Mouse (Mus musculus): ENCODE measurements at regions not wholly inside any gene's neighbourhood (a gene's known extent, or its start where the extent isn't known, plus 50 kb on each side); places are given as distances from the start of the nearest gene placed in this dataset.

DNA sequence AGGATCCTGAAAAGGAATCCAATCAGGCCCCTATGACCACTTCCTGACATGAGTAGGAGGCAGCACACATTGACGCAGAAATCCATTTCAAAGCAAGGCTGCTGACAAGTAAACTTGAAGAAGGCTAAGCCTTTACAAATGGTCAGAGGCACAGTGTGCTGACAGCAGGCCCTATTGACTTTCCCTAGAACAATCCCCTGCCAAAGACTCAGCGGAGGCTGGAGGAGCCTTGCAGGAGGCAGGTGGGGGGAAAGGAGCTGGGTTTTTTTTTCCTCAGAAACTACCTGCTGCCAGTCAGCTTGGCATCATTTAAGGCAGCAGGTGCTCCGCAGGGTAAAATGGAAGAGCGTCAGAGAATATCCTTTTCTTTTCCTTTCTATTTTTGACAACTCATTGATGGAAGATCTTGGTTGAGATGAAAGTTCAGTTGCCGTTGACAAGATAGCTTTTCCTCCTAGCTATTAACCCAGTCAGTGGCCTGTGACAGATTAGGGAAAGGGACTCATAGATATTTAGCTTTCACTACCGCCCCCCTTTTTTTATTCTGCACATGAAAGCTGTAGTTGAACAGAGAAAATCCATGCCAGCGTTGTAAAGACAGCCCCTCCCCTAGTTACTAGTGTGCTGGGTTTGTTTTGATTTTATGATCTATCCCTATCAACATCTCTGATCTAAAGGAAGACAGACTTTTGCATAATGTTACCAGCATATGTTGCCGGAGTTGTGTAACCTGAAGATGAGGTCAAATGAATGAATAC, 210.6 kb downstream of the Csnka2ip start:
- DNase-seq: no peak

DNA sequence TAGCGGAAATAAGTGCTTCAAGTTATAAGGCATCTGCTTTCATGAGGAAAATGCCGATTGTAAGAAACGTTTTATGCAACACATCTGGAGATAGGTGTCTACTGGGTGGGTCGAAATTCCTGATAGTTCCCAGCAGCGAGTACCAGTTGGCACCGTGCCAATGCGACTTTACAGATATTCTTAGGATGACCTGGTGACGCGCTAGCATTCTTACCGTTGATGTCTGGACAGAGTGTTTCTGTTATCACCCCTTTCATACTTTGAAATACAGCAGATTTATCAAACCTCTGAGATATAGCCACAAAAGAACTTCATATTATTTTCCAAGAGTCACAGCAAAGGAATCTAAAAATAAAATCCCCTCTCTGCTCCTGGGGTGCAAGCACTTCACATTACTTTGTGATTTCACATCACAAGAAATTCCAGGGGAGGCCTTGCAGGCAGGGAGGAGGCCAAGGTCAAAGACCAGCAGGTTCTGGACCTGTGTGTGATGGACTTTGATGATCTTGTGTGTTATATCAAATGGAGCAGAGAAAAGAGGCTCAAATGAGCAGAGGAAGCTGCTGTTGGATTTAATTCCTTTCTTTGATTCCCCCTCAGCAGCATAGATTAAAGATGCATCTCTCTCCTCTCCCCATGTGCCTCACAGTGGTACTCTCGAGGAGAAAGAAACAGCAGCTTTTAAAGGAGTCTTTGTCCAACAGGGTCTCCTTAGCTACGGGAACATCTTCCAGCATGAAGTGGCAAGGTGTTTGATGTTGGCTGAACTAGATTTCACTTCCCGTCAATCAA, 233.4 kb downstream of the Csnka2ip start:
- DNase-seq: no peak

DNA sequence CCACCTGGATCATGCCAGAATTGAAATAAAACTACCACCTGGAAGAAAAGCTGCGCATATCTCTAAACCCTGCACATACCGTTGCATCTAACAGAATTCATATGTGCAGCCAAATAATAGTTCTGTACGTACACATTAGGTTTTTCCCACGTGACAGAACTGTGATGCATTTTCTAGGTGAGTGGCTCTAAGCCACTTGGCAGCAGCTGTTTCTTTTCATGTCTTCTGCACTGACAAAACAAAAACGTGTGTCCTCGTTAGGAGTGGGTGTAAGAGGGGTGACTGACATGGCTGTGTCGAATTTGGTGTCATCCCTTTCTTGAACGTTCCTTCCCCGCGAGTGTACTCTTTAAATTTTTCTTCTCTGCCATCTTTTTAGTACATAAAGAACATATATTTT, 254.3 kb downstream of the Csnka2ip start:
- DNase-seq: no peak

DNA sequence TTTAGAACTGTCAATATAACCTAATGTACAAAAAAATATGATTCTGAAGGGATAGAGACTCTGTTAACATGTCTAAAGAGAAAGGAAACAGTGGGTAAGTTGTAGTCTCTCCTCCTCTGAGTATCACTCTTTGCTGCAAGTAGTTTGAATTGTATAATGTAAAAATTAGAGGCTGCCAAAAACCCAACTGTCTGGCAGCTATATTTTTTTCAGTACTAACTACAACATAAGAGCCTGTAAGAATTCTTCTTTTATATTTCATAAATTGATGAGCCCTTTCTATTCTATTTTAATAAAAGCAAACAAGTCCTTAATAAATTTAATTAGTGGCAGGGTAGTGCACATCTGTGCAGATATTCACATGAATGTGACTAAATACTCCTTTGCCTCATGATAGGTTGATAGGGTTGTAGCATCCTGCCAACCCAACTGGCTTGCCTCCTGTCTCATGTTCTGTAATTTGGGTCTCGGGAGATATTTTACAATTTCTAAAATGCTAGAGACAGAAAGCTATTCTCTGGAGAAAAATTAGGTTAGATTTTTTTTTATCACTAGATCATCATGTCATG, 269.2 kb downstream of the Csnka2ip start:
- DNase-seq: no peak

DNA sequence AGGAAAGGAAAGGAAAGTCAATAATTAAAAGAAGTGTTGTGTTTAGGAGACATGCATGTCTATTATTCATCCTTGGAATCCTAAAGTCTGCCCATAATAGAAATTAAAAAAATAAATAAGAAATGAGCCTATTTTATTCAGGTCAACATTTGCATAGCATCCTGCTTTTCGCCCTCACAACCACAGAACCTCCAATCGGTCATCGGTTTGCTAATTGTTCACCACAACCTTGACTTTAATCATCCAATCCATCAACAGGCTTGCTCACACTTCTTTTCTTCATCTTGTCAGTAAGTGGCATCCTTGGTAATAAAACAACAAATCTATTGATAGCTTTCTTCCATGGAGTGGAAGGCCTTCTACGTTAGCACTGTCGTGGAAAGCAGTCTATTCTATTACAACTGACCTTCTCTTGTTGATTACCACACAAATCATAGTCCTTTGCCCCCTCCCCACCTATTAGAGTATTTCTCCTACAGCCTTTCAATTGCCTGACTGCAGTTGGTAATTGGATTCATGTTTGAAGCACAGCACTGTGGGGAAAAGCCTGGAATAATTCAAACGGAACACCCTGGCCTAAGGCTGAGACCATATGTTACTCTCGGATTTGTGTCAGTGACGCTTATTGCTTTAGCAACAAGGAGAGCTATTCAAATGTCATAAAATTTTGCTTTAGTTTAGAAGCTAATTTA, 269.9 kb downstream of the Csnka2ip start:
- DNase-seq: no peak

DNA sequence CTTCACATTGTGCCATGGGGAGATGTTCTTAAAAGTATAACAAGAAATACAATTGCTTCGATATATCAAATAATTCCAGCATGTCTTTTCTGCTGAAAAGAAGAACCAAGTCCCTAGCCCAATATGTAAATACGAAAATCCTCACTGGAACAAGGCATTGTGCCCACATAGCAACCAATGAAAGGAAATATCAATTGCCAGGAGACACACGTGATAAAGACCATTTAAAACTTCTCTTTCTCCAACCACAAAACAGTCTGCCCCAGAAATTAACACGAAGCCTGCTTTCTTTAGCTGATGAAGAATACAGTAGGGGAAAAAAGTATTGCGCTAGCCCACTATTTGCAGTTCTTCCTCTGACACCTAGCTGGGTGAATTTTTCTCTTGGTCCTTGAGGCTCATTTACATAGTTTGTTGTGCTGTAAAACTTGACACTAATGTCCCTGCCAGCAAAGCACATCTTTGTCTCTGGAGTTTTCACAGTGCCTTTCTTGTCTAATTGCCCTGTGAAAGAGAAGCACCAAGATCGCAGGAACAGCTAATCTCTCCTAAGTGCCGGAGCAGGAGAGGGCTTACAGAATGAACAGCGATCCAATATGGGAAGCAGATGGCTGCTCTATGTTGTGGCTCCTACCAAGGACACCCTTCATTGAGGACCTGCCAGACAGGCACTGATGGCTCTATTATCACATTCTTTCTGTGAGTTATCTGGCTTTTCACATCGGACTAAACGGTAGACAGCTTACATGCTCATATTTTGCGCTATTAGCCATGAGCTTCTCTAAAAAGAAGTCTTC, 272.7 kb downstream of the Csnka2ip start:
- no peak for DNase-seq

DNA sequence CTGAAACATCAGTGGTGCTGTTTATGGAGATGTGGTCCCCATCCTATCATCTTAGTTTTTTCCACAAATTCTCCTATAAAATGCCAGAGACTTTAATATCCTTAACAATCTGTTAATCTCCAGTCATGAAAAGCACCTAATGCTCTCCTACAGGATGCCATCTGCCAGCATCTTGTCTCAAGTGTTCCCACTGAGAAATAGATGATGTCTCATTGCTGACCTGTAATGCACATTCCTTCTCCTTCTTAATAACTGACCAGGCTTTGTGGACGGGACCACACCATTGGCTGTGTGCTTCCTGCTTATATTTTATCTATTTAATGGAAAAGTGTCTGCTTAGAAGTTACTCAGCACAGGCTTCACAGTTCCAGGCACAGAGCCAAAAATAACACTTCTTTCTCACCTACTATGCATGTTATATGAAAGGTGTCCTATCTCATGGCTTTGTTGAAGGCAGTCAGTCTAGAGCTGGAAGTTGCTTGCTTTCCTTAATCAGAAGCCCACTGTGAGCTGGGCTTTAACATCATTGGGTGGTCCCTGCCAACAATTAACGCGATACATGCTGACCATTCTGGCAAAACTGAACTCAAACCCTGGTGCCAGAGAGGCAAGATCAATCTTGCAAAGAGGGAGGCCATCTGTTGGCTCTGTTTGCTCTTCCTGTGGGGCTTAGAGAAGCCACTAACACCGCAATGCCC, 283.3 kb downstream of the Csnka2ip start:
- no peak for DNase-seq

DNA sequence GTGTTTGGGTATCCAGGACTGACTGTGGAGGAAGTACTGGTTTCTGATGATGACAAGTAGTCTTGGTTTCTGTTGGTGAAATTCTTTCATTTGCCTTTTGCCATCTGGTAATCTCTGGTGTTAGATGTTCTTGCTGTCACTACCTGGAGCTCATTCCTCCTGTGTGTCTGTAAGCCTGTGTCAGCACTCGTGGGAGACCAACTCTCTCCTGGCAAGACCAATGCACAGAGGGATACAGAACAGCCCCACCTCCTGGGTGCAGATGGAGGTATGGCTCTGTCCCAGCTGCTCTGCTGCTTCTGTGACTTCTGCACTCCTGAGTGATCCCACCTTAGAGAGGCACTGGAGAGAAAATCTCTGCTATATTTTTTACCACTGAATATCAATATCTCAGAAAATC, 285.4 kb downstream of the Csnka2ip start:
- DNase-seq: no peak

DNA sequence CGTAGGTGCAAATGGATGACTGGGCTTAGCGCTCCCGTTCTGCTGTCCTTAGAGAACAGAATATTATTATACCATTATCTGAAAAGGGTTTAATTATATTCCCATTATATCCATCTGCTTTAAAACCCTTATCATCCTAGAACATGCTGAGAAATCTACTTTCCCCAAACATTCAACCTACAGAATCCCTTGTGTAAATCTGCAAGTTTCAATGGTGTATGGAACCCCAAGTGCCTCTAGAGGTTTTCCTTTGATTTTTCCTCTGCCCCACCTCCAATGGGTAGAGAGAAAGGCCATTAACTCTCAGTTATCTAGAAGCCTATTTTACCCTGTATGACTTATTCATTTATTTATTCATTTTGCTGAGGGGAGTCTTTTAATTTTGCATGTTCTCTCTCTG, 308.7 kb downstream of the Csnka2ip start:
- no peak for DNase-seq

DNA sequence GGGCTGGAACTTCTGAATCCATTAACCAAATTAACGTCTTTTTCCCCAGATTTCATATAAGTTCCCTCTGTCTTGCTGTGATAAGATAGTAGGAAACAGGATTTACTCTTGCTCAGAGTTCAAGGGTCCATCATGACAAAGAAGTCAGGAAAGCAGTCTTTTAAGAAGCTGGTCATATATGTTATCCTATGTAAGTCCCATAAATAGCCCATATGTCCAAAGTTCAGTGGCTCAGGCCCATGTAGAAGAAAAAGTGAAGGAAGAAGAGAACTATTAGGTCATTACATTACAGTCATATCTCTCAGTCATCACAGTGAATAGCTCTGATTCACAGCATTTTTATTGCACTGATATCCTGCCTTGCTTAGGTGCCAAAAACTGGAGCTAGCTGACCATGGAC, 316.9 kb downstream of the Csnka2ip start:
- DNase-seq: no peak

DNA sequence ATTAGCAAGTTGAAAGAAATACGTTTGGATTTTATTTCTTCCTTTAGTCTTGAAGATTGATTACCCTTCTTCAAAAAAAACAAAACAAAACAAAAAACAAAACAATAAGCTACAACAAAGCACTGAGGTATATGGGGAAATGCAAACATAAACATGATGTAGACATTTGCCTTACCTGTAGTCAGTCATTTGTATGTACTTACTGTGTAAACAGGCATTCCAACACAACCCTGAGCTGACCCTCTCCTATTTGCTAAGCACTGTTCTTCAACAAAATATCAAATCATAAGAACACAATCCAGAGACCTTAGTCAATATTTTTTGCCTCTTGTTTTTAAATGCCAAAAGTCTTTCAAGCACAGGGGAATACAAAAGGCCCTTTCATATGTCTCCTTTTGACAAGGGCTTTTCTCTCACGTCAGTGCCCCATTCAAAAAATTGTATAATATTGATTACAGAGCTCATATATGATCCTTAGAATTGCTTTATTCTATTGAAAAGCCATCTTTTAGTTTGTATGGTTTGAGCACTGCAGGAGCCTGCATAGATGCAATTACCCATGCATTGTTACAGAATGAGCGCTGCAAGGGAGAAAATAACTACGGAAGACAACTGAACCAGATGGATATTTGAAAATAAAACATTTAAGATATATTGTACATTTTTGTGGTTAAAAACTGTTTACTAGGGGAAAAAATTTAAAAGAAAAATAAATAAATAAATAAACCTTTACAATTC, 326.2 kb downstream of the Csnka2ip start:
- DNase-seq: no peak

DNA sequence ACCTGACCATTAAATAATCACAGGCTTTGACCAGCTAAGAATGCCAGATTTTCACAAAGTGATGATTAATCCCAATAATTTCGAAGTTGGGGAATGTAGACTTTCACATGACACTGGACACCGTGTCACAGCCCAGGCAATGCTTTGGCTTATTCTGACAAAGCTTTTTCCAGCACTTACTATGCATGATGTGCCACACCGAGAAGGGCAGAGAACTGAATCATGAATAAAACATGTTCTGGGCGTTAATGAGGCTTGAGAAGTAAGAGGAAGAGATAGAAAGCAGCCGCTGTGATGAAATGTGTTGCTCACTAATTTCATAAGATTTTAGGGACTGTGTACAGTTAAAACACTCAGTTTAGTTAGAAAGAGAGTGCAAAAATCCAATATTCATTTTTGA, 326.8 kb downstream of the Csnka2ip start:
- DNase-seq: no peak

DNA sequence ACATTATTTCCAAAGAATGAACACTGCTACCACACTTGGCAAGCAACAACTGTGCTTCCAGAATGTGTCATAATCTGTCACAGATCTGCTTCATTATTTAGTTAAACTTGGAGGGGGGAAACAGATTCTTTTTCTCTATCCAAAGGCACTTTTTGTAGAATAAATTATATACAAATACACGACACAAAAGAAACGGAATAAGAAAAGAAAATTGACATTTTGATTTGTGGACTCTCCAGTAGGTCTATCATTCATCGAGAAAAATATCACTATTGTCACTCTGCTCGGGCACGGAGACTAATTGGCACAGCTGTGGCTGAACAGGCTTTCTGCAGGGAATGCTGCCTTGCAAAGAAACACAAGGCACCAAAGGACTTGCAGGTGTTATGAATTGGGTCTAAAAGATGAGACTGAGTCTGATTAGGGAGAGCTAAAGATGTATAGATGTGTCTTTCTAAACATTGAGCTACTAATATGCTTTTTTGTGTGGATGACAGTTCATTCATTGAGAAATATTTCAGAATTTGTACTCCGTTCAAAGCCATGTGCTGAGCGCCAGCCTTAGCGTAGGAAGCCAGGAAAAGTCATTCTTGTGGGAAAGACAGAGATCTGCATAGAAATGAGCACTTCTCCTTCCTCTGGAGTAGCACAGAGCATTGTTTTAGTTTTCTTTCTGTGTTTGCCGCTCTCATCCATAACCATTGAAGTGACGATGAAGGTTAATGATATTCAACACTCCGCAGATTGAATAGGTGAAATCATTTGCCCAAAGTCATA, 337.1 kb downstream of the Csnka2ip start:
- no peak for DNase-seq

DNA sequence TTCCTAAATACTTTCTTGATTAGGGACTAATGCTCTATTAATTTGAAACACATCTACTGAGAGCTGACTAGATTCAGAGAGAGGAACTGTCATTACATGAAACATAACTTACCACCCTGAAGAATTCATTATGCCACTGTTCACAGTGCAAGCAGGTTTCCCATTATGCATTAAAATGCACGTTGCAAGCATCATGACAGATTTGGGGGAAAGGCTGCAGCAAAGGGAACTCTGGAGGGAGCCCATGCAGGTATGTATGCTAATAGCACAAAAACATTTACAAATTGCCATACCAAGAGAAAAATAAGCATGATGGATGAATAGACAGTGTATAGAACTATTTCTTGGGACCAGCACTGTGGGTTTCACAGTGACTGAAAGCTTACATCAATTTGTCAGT, 351.1 kb downstream of the Csnka2ip start:
- no peak for DNase-seq

DNA sequence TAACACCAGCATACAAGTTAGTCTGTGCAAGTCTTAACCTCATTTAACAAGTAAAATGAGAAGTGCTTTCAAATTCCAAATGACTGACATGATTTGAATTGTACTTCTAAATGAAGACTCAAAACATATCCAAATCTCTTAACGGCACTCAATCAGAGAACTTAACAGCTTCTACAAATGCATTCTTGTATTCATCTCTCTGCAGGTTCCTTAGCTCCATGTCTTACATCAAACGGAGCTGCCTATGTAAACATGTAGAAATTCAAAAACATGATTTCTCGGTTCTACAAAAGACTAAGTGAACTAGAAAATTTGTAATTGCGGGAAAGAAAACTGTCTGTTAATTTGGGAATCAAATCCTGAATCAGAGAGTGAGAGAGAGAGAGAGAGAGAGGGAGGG, 353.5 kb downstream of the Csnka2ip start:
- DNase-seq: no peak

DNA sequence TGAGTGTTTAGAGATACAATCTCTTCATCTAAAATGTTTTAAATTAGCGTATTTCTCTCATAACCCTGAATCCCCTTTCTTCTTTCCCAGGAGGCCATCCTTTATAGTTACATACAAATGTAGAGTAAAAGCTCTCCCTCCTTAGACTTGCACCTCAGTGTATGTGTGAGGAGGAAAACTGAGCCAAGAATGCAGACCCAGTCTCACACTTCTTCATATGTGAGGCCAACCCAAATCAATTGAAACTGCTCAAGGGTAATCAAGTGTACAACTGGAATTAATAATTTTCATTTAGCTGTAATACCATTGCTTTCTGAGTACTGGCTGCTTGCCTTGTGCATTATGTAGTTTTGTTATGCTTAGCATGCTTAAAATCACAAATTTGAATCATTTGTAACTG, 356.3 kb downstream of the Csnka2ip start:
- no peak for DNase-seq

DNA sequence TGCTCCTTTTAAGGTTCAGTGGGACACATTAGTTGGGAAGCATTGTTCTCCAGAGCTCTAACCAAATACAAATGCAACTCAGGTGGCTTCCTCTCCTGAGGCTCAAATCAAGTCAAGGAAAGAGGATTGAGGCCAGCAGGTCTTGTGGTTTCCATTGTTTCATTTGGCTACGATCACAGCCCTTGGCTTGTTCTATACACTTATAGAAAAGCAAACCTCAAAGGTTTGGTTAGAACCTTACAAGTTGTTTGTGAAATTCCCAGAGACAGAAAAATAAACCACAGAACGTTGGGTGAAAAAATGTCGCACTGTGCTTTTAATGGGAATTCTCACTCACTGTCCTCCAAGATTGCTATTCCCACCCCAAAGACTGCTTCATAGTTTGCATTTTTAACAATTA, 360.4 kb upstream of the Epha3 start:
- DNase-seq: no peak

DNA sequence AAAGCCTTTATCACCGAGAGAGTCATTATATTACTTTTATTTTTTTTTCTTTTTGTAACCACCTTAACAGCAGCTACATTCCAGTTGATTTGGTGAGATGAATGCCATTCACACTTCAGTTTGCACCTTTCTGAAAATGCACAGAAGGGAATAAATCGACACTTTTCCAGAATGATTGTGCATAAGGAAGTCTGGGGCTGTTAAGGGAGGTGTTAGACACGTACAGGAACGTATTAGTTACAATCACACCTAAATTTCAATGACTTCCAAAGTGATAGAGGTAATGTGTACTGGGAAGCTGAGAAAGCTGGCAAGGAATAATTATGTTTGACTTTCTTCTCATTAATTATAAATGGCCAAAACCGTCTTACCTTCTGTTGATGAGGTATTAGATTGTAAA, 352.7 kb upstream of the Epha3 start:
- DNase-seq: no peak

DNA sequence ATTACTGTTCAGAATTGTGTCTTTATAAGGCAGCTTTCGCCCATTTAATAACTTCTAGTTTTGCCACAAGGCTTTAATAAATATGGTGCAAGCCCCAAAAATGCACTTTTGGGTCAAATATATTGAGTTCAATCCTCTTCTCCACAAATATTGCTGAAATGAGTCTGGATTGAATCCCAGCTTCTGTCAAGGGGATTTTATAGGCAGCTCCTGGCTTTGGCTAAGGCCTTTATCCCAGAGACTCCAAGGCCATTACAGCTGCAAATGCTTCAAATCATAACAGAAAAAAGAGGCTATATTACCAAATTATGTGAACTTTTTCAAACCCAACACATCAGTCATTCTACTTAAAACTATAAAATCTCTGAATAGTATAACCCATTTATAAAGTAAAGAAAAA, 347.9 kb upstream of the Epha3 start:
- peak; percentile 1 for DNase-seq

Measured in adrenal gland, adult 8-10 months (tissue).